Mouse (Mus musculus) midbrain, embryonic 15.5 days (tissue): ENCODE results near the gene Mul1. TPM values are rescaled to one million over a fixed set of nuclear protein-coding genes. Genes with fewer than 3 reads are reported as not detected.

Source experiments
- ATAC-seq: fragments of 200-750 bp; cut with Nextera tagmentation; replicated peaks from 2 replicates; pipeline ENCODE4 v1.8.0; 2017; ENCODE audit warnings: moderate TSS enrichment
- H3K27ac ChIP-seq: fragments of 300-500 bp; sonication (generic); 2 replicates; pipeline ENCODE4 v1.5.1; 2015; ENCODE audit warnings: mild to moderate bottlenecking, inconsistent platforms
- H3K27me3 ChIP-seq: fragments of 300-500 bp; sonication (generic); replicated peaks from 2 replicates; pipeline ENCODE4 v1.6.1; 2015; ENCODE audit warnings: inconsistent platforms
- H3K36me3 ChIP-seq: fragments of 300-500 bp; sonication (generic); replicated peaks from 2 replicates; pipeline ENCODE4 v1.6.1; 2015; ENCODE audit warnings: inconsistent platforms
- H3K4me1 ChIP-seq: fragments of 300-500 bp; sonication (generic); 2 replicates; pipeline ENCODE4 v1.6.1; 2015; ENCODE audit warnings: inconsistent platforms
- H3K4me2 ChIP-seq: fragments of 300-500 bp; sonication (generic); 2 replicates; pipeline ENCODE4 v1.6.1; 2015; ENCODE audit warnings: inconsistent platforms, mild to moderate bottlenecking, moderate library complexity
- H3K4me3 ChIP-seq: fragments of 300-500 bp; sonication (generic); 2 replicates; pipeline ENCODE4 v1.5.1; 2015; ENCODE audit warnings: mild to moderate bottlenecking, inconsistent platforms
- H3K9ac ChIP-seq: fragments of 300-500 bp; sonication (generic); 2 replicates; pipeline ENCODE4 v1.6.1; 2015; ENCODE audit warnings: mild to moderate bottlenecking, inconsistent platforms
- H3K9me3 ChIP-seq: fragments of 300-500 bp; sonication (generic); 2 replicates; pipeline ENCODE4 v1.6.1; 2016; ENCODE audit warnings: inconsistent platforms
- WGBS: fragments of 180-500 bp; shearing (Covaris S2); methylation state at CpG from one replicate; pipeline ENCODE4 v1.1.7; 2015; ENCODE audit warnings: mixed read lengths; 5-methylcytosine and 5-hydroxymethylcytosine counted together
- polyA plus RNA-seq: library from polyadenylated mRNA; unstranded; fragments of >200 nt; fragmentation: Nextera tagmentation; extraction: Ambion mirVana; gene quantifications from 2 replicates; pipeline ENCODE4 v1.2.1, GENCODE M21; 2015

Mul1 gene
- polyA plus RNA-seq, 1 experiment from 2014 or later = 18.5 TPM

GRCm38 (mm10) chr4:138456536-138456935 is 22.1 kb downstream of the Mul1 start:
- no peaks in the 10 kb centered on the region for H3K27me3 ChIP-seq
- 0% methylated on average over 7 of the region's 8 CpGs for WGBS
- H3K4me2 ChIP-seq = peak overlapping the region; percentile 95
- H3K27ac ChIP-seq = peak overlapping the region; percentile 96
- no peak for ATAC-seq
- H3K4me1 ChIP-seq = peaks cover 51% of the 10 kb centered on the region
- H3K4me3 ChIP-seq = peak overlapping the region; percentile 89
- H3K36me3 ChIP-seq = no peaks in the 10 kb centered on the region
- H3K9ac ChIP-seq = peak overlapping the region; percentile 93
- H3K9me3 ChIP-seq = no peaks in the 10 kb centered on the region

- H3K9ac ChIP-seq = no peak overlapping the region
- peaks cover 51% of the 10 kb centered on the region for H3K4me1 ChIP-seq
- ATAC-seq = no peak
- H3K27ac ChIP-seq = no peak overlapping the region
- peak overlapping the region; percentile 95 for H3K4me2 ChIP-seq
- WGBS = 48% methylated on average over 4 of the region's 4 CpGs
- no peaks in the 10 kb centered on the region for H3K27me3 ChIP-seq
- peak overlapping the region; percentile 89 for H3K4me3 ChIP-seq
- H3K36me3 ChIP-seq = no peaks in the 10 kb centered on the region
- H3K9me3 ChIP-seq = no peaks in the 10 kb centered on the region
Observed at GRCm38 (mm10) chr4:138457091-138457490, 22.6 kb downstream of the Mul1 start.

GRCm38 (mm10) chr4:138458171-138458570 is 23.7 kb downstream of the Mul1 start:
- ATAC-seq = no peak
- peak overlapping the region; percentile 95 for H3K4me2 ChIP-seq
- no peak overlapping the region for H3K4me3 ChIP-seq
- H3K27me3 ChIP-seq = no peaks in the 10 kb centered on the region
- no peak overlapping the region for H3K9ac ChIP-seq
- 82% methylated on average over 7 of the region's 7 CpGs for WGBS
- no peaks in the 10 kb centered on the region for H3K9me3 ChIP-seq
- H3K27ac ChIP-seq = no peak overlapping the region
- peaks cover 53% of the 10 kb centered on the region for H3K4me1 ChIP-seq
- no peaks in the 10 kb centered on the region for H3K36me3 ChIP-seq

GRCm38 (mm10) chr4:138458735-138459440 is 24.4 kb downstream of the Mul1 start:
- H3K4me1 ChIP-seq = peaks cover 53% of the 10 kb centered on the region

GRCm38 (mm10) chr4:138459775-138460174 is 25.3 kb downstream of the Mul1 start:
- H3K36me3 ChIP-seq = no peaks in the 10 kb centered on the region
- H3K4me1 ChIP-seq = peaks cover 61% of the 10 kb centered on the region
- no peak overlapping the region for H3K9ac ChIP-seq
- 0 out of 2 replicates have a peak overlapping the region, but pooled peaks have one; percentile 34 for H3K27ac ChIP-seq
- H3K4me2 ChIP-seq = no peak overlapping the region
- whole genome bisulfite sequencing = 71% methylated on average over 6 of the region's 6 CpGs
- no peak for ATAC-seq
- no peaks in the 10 kb centered on the region for H3K27me3 ChIP-seq
- no peaks in the 10 kb centered on the region for H3K9me3 ChIP-seq
- H3K4me3 ChIP-seq = no peak overlapping the region

More at GRCm38 (mm10) chr4:138458735-138459440, 24.4 kb downstream of the Mul1 start:
- Histone ChIP-seq H3K9me3 (no peaks in the 10 kb centered on the region), H3K27ac (no peak overlapping the region), H3K4me2 (peak overlapping the region; percentile 10; the same call in 1 of the 2 replicates), H3K27me3 (no peaks in the 10 kb centered on the region), H3K9ac (no peak overlapping the region), H3K4me3 (no peak overlapping the region), H3K36me3 (no peaks in the 10 kb centered on the region)
- 49% methylated on average over 5 of the region's 5 CpGs for WGBS
- ATAC-seq = no peak

GRCm38 (mm10) chr4:138460910-138461309 is 26.4 kb downstream of the Mul1 start:
- Histone ChIP-seq H3K4me2 (no peak overlapping the region), H3K36me3 (no peaks in the 10 kb centered on the region), H3K4me3 (no peak overlapping the region), H3K4me1 (peaks cover 65% of the 10 kb centered on the region), H3K27me3 (no peaks in the 10 kb centered on the region), H3K9ac (no peak overlapping the region), H3K9me3 (no peaks in the 10 kb centered on the region), H3K27ac (no peak overlapping the region)
- ATAC-seq = no peak
- WGBS = 30% methylated on average over 9 of the region's 9 CpGs

GRCm38 (mm10) chr4:138461471-138461870 is 27.0 kb downstream of the Mul1 start:
- peaks cover 59% of the 10 kb centered on the region for H3K4me1 ChIP-seq
- no peak overlapping the region for H3K4me2 ChIP-seq
- no peak overlapping the region for H3K4me3 ChIP-seq
- H3K36me3 ChIP-seq = no peaks in the 10 kb centered on the region
- no peaks in the 10 kb centered on the region for H3K27me3 ChIP-seq
- no peak for ATAC-seq
- H3K9me3 ChIP-seq = no peaks in the 10 kb centered on the region
- no peak overlapping the region for H3K27ac ChIP-seq
- WGBS = 94% methylated on average over 5 of the region's 5 CpGs
- no peak overlapping the region for H3K9ac ChIP-seq

- Histone ChIP-seq H3K27me3 (no peaks in the 10 kb centered on the region), H3K9ac (no peak overlapping the region), H3K9me3 (no peaks in the 10 kb centered on the region), H3K4me2 (peak overlapping the region; percentile 40), H3K27ac (peak overlapping the region; percentile 84), H3K36me3 (no peaks in the 10 kb centered on the region), H3K4me3 (no peak overlapping the region), H3K4me1 (peaks cover 44% of the 10 kb centered on the region)
- WGBS = 1% methylated on average over 11 of the region's 11 CpGs
- peak; percentile 45; the same call in 1 of the 2 replicates for ATAC-seq
Observed at GRCm38 (mm10) chr4:138462971-138463831, 28.7 kb downstream of the Mul1 start.

GRCm38 (mm10) chr4:138463832-138464487 is 29.5 kb downstream of the Mul1 start:
- WGBS = 5% methylated on average over 11 of the region's 11 CpGs
- H3K27me3 ChIP-seq = no peaks in the 10 kb centered on the region
- peak overlapping the region; percentile 84 for H3K27ac ChIP-seq
- peak; percentile 22; the same call in 1 of the 2 replicates for ATAC-seq
- H3K4me3 ChIP-seq = no peak overlapping the region
- H3K9me3 ChIP-seq = no peaks in the 10 kb centered on the region
- no peak overlapping the region for H3K9ac ChIP-seq
- H3K4me1 ChIP-seq = peaks cover 39% of the 10 kb centered on the region
- H3K36me3 ChIP-seq = no peaks in the 10 kb centered on the region
- peak overlapping the region; percentile 40 for H3K4me2 ChIP-seq

GRCm38 (mm10) chr4:138464667-138465353 is 30.3 kb downstream of the Mul1 start:
- H3K4me1 ChIP-seq = peaks cover 37% of the 10 kb centered on the region
- H3K4me2 ChIP-seq = peak overlapping the region; percentile 29
- H3K36me3 ChIP-seq = no peaks in the 10 kb centered on the region
- H3K9me3 ChIP-seq = no peaks in the 10 kb centered on the region
- H3K27me3 ChIP-seq = no peaks in the 10 kb centered on the region
- H3K4me3 ChIP-seq = no peak overlapping the region
- H3K9ac ChIP-seq = no peak overlapping the region; the same call in 1 of the 2 replicates
- H3K27ac ChIP-seq = peak overlapping the region; percentile 84
- WGBS = 2% methylated on average over 19 of the region's 22 CpGs
- peak; percentile 58 for ATAC-seq

GRCm38 (mm10) chr4:138465446-138465845 is 31.0 kb downstream of the Mul1 start:
- WGBS = 38% methylated on average over 8 of the region's 8 CpGs
- Histone ChIP-seq H3K27me3 (no peaks in the 10 kb centered on the region), H3K27ac (peak overlapping the region; percentile 84; the same call in 1 of the 2 replicates), H3K4me3 (no peak overlapping the region), H3K4me2 (no peak overlapping the region), H3K9me3 (no peaks in the 10 kb centered on the region), H3K4me1 (peaks cover 37% of the 10 kb centered on the region), H3K9ac (no peak overlapping the region), H3K36me3 (no peaks in the 10 kb centered on the region)
- ATAC-seq = no peak
